Mouse (Mus musculus): Measurements from ENCODE around the gene Trcg1.

Gene Trcg1

GRCm38 (mm10) chr9:57233142-57233541 lies 3.2 kb upstream of the Trcg1 start:
- DNase-seq = no peak

GRCm38 (mm10) chr9:57233767-57234166 lies 2.6 kb upstream of the Trcg1 start:
- DNase-seq = no peak

DNA sequence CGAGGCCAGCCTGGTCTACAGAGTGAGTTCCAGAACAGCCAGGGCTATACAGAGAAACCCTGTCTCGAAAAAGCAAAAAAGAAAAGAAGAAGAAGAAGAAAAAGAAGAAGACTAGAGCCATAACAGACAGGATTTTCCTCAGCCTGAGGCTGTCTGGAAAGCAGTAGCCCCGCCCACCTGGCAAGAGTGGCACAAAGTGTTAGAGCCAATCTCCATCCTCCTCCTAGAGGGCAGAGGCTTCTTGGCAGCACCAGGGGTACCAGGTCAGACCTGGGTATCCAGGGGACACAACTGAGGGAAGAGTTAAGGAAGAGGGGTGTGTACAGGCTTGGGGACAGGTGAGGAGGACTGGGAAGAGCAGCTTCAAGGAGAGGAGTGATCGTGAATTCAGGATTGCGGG lies 1.3 kb downstream of the Trcg1 start:
- DNase-seq = no peak

DNA sequence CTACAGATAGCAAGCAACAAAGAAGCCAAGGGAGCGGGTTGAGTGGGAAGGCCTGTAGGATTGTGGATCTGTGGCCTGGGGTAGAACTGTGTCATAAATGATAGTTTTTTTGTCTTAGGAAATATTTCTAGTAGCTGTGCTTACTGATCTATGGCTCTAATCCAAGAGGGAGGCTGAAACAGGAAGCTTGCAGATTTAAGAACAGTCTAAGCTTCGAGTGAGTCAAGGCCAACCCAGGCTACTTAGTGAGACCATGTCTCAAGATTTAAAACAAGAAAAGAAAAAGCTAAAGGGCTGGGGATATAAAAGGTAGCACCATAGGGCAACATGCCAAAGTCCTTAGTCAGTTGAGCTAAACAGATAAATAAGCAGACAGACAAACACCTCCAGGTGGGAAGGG lies 1.9 kb downstream of the Trcg1 start:
- no peak for DNase-seq

GRCm38 (mm10) chr9:57241111-57241510 lies 4.8 kb downstream of the Trcg1 start:
- no peak for DNase-seq

GRCm38 (mm10) chr9:57242916-57243315 lies 6.6 kb downstream of the Trcg1 start:
- no peak for DNase-seq

- no peak for DNase-seq
Observed at GRCm38 (mm10) chr9:57244106-57244685, 7.8 kb downstream of the Trcg1 start.

DNA sequence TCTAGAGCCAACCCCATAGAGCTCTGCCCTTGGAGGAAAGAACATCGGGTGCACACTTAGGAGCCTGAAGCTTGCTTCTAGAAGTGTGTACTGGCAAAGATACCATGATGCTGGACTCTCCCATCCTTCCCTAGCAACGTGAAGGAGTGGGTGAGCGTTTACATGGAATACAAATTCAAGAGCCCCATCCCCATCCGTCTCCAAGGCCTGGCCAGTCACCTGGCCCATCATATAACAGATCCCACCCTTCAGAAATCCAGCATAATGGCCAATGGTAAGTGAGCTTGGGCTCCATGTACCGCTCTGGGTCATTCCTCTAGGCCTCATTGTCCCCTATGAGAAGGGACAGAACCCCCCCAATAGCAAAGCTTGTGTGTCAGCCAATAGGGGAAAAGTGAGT lies 10.1 kb downstream of the Trcg1 start:
- DNase-seq = no peak

DNA sequence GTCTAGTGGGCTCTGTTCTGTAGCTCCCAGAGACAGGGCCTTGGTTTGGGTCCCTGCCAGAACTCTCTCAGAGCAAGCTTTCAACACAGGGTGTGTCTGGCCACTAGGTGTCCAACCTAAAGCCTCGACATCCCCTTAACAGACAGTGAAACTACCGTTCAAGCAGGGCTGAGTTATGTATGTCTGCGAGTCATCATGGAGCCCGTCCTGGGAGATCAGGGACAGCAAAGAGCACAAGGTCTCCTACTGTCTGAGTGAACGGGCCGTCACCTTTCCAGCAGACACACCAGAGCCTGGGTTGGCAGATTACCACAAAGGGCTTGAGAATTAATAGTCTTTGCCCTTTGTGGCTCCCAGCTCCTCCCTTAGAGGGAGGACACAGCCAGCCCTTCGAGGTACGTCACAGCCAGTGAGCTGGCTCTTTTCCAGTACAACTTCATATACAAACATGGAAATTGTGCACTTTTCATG lies 10.9 kb downstream of the Trcg1 start:
- DNase-seq = no peak

GRCm38 (mm10) chr9:57248030-57248942 lies 11.9 kb downstream of the Trcg1 start:
- DNase-seq = no peak

DNA sequence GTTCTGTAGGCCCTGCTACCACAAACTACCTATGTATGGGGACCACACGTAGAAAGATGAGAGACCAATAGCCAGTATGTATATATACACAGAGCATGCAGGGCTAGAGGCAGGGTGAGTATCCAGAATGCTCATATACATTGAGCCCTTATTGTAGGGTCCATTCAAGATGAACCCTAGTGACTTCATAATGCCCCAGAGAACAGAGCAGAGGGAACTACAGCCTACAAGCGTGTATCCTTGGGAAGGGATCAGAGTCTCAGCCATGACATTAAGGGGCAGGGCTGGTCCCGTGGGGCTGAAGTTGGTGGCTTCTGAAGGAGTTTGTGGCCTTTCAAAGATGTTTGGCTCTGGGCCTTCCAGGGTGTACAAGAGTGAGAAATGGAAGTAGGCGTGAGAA lies 13.7 kb downstream of the Trcg1 start:
- no peak for DNase-seq

DNA sequence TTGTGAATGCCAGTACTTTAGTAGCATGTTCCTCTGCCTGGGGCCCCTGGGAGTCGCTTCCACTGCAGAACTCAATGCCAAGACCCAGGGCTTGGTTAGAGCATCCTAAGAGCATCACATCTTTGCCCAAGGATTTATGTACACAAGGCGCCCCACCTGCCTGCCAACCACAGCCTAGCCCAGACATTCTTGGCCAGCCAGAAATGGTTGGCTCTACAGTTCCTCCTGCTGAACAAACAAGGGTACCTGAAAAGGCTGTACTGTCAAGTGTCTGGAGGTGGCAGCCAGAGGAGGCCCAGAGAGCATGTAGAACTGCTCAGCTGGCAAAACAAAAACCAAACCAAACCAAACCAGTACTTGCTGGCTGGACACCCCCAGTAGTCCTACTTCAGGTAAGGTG lies 14.8 kb downstream of the Trcg1 start:
- no peak for DNase-seq

DNA sequence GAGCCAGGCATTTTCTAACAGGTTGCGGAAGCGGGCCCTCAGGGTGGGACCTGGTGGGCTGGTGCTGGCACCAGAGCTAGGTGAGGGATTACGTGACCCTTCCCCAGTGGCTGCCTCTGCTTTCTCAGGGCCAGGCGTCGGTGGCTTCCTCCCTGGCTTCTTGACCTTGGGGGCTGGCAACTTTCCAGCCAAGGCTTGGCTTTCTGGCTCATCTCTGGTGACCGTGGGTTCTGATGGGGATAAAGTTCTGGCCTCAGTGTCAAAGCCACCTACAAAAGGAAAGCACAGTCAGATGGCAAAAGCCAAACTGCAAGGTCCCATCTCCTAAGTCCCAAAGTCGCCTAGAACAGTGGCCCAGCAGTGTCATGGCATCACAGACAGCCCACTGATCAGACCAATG lies 17.7 kb downstream of the Trcg1 start:
- no peak for DNase-seq

DNA sequence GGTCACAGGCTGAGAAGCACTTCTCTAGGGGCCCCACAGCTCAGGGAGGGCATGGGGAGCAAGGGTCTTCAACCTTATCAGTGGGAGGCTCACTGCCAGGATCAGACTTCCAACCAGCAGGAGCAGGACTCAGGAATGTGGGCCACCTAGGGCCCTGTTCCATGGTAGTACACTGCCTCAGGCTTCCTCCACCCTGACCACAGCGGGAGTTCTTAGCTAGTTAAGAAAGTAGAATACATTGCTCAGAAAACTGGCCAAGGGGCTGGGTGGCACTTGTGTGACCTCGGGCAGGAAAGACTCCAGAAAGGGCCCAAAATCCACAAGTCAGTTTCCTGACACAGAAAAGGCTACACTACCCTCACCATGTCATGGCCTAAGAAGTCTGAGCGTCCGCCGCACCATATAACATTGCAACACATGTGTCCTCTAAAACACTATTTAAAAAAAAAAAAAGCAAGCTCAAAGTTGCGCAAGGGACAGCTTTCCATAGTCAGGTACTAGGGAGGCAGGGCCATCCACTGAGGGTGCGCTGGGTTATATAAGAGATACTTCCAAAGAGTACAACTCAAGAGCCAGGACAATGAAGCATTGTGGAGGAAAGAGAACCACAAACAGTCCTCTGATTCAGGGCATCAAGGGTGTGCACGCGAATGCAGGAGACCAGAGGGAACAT lies 18.6 kb downstream of the Trcg1 start:
- no peak for DNase-seq

- no peak for DNase-seq
Observed at GRCm38 (mm10) chr9:57256309-57256708, 20.0 kb downstream of the Trcg1 start.

- DNase-seq = no peak
Observed at GRCm38 (mm10) chr9:57256861-57257260, 20.5 kb downstream of the Trcg1 start.

DNA sequence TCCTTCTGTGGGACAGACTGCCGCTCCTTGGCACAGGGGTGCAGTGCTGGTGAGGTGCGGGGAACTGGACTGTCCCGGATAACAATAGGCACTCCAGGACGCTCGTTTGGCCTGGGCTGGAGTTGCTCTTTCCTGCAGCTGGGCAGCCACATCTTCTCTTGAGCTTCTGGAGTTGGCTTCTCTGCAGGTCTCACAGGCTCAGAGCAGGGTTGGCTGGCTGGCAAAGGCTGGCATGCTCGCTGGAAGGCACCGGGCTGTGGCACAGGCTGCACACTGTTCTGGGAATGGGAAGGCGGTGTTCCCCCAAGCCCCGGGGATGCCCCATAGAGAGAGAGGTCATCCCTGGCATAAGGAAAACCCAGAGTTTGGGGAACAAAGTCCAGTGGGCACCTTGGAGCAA lies 21.3 kb downstream of the Trcg1 start:
- no peak for DNase-seq

DNA sequence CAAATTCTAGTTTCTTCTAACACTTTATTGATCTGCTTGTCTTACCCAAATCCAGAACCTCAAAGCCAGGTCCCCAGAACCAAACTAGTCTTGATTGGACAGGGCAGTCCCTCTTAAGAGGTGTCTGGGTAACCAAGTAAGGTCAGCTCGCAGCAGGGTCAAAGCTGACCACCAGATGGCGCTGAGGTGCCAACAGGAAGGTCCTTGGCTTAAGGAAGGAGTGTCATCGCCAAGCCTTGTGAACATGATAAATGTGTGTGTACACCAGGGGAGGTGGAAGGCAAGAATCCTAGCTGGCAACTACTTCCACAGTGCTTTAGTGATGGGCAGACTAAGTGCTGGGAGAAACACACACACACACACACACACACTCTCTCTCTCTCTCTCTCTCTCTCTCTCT lies 23.4 kb downstream of the Trcg1 start:
- DNase-seq = peak; percentile 93

DNA sequence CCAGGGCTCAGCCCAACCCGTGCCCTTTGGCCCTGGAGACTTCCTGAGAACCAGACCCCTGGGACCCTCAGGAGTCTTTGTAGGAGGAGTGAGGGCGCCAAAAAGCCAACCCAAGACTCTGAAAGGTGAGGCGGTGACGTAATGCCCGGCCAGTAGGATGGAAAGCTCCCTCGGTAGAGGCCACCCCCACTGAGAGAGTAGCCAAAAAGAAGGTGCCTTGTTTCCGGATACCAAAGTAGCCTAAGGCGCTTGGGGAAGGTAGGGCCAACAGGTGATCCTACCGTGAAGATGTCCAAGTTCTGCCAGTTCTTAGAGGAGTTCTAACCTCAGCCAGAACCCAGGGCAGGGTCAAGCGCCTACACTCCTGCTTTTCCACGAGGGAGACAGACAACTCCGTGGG lies 24.6 kb downstream of the Trcg1 start:
- DNase-seq = no peak

DNA sequence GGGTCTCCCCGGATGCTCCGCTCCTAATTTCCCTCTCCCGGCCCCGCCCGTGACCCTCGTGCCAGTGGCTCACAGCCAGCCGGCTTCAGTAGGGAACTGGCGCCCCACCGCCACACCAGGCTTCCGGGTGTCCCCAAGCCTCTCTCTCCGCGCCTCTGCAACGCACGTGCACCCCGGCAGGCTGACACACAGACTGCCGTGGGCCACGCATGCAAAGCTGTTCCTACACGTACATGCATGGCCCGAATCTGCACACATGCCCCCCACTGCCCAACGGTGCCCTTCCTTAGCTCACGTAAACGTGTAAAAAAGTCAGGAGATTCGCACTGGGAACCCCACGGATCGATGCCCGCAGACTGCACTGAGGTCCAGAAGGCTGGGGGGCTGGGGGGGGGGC lies 25.2 kb downstream of the Trcg1 start:
- DNase-seq = peak; percentile 70

- peak; percentile 59 for DNase-seq
Observed at GRCm38 (mm10) chr9:57261913-57262794, 25.8 kb downstream of the Trcg1 start, which contains the start of gene 1700017B05Rik. Gene 1700017B05Rik (minus strand): TSS chr9:57262612.

DNA sequence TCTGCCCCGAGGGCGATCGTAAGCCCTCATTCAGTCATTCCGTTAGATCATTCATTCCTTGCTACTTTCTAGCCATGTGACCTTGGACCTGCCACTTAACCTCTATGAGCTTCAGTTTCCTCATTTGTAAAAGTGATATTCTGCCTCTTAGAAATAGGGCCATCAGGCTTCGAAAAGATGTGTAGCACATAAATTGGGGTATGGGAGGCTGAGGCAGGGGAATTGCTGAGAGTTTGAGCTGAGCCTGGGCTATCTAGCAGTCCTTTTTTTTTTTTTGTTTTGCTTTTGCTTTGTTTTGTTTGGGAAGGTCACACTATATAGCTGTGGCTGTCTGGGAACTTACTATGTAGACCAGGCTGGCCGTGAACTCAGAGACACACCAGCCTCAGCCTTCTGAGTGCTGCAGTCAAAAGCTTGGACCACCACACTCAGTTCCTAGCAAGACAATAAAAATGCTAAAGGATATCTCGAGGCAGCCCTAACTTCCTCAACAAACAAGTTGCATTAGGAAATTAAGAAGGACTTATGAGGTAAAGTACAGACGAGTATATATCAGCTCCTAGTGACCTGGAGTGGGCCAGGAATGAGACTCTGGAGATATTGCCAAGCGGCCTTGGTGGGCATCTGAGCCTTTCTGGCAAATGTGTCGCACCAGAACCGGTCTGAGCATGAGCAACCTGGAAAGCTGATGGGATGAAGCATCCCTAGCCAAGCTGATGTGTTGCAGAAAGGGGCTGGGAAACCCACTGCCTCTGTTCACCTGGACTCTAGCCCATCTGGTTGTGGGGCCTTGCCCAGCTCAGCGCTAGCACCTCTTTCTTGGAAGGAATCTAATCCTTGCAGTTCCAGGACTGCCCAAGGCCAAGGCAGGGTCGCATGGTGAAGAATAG lies 26.7 kb downstream of the Trcg1 start:
- no peak for DNase-seq
